Comparison of ENCODE assay signal across 32 mouse cellular contexts in the genomic region with DNA sequence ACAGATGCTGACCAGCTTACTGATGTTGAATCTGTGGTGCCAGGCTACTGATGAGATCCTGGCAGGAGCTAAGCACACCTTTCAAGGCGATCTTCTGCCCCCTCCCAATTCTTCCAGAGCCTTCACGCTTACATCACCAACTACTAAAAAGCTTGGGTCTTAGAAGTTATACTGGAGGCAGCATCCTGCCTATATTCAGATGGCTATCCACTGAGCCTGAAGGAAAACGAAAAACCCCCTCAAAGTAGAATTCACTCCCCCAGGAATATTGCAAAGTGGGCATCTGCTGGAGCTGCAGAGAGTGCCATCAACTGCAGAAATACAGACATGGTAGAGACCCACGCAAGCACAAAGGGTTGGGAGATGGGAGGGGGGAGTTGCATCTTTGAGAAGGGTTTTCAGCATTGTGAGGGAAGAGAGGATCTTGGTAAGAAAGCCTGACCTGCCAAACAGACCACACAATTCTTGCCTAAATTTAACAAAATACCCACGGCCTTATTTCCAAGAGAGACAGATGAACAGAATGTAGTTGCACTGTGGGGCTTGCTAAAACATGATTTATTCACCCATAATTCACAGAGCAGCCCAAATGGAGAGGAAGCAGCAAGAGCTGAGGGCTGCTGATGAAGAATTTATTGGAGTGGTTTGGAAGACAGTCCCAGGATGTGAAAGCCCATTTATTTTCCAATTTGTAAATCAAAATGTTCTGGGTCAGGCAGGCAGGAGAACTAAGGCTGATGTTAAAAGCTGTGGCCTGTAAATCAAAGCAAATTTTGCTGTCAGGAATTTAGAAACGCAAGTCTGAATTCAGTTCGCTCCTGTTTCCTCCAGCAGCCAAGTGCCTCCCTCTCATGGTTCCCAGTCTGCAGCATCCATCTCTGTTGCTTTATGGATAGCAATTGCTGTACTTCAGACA.
DNase-seq lines count a peak whose midpoint lies in the region; ATAC-seq lines count a peak whose summit lies in the region.
"Had no signal": no experiment of that assay in that cellular context is flagged by ENCODE, and none has a peak within 500 bp of the region (broad histone marks: within the 10 kb centered on the region; RNA-seq: fewer than 3 reads in every experiment).

No protein-coding gene starts in this region.

- no peak overlapping the region for H3K9ac ChIP-seq in kidney, embryonic 14.5 days (ENCODE audit: low read depth, low read length)
- H3K9ac ChIP-seq: embryonic facial prominence, embryonic 12.5 days; heart, embryonic 12.5 days; hindbrain, embryonic 13.5 days; liver, embryonic 14.5 days; neural tube, embryonic 12.5 days had no signal

- peak; percentile 30 for DNase-seq in embryo, embryonic 11.5 days (ENCODE audit: low read depth, low spot score)
- DNase-seq in embryo, embryonic 10.5 days (ENCODE audit: low spot score): no peak
- DNase-seq in kidney, postnatal 25 days: no peak
- DNase-seq in layer of hippocampus, adult 18-20 months (ENCODE audit: low spot score in 2 of 2): peak; percentile 34 to 63
- no peak for DNase-seq in layer of hippocampus, adult 9-10 months (ENCODE audit: low spot score)
- DNase-seq in brain, adult 2 months (ENCODE audit: low read depth, low spot score): peak; percentile 76
- no peak for DNase-seq in gastrocnemius, postnatal 25 days
- DNase-seq: adrenal gland, adult 2 months; adrenal gland, postnatal 36 days; cerebellum, adult 2 months; cerebellum, postnatal 14 days; gastrocnemius, postnatal 14 days; heart, postnatal 4 days; layer of hippocampus, postnatal 36 days; liver; lung, adult 2 months; lung, postnatal 10 days; retina, postnatal 1 day; spleen, adult 18-20 months; thymus, postnatal 14 days had no signal

- peak; percentile 68; the same call in 1 of the 2 replicates for ATAC-seq in kidney, embryonic 14.5 days (ENCODE audit: low FRiP score, low TSS enrichment)
- ATAC-seq: activated CD4-positive, CD25-positive, alpha-beta regulatory T cell, adult 4 months; forebrain, embryonic 14.5 days; intestine, embryonic 16.5 days; midbrain, embryonic 16.5 days had no signal

- H3K36me3 ChIP-seq in kidney, embryonic 14.5 days (ENCODE audit: control insufficient read depth, insufficient read depth, low read length): no peaks in the 10 kb centered on the region
- H3K36me3 ChIP-seq: embryonic facial prominence, embryonic 12.5 days; heart, embryonic 12.5 days; hindbrain, embryonic 13.5 days; midbrain, embryonic 10.5 days; neural tube, embryonic 12.5 days had no signal

- no peaks in the 10 kb centered on the region for H3K9me3 ChIP-seq in kidney, embryonic 14.5 days (ENCODE audit: control insufficient read depth, low read length)
- H3K9me3 ChIP-seq: embryonic facial prominence, embryonic 12.5 days; midbrain, embryonic 10.5 days; neural tube, embryonic 12.5 days had no signal

- 60% methylated on average over 7 of the region's 7 CpGs for WGBS in kidney, embryonic 14.5 days

- H3K27me3 ChIP-seq in kidney, embryonic 14.5 days (ENCODE audit: control insufficient read depth, insufficient read depth, low read length): no peaks in the 10 kb centered on the region
- H3K27me3 ChIP-seq: CH12.LX; embryonic facial prominence, embryonic 12.5 days; heart, embryonic 12.5 days; hindbrain, embryonic 13.5 days; neural tube, embryonic 12.5 days had no signal

- no peak overlapping the region for H3K27ac ChIP-seq in kidney, embryonic 14.5 days (ENCODE audit: low read depth, low read length)
- H3K27ac ChIP-seq: embryonic facial prominence, embryonic 12.5 days; hindbrain, embryonic 13.5 days; liver, embryonic 14.5 days; midbrain, embryonic 10.5 days; neural tube, embryonic 12.5 days had no signal

- no peaks in the 10 kb centered on the region for H3K4me1 ChIP-seq in kidney, embryonic 14.5 days (ENCODE audit: control insufficient read depth, insufficient read depth, low read length)
- H3K4me1 ChIP-seq: embryonic facial prominence, embryonic 12.5 days; heart, embryonic 12.5 days; hindbrain, embryonic 13.5 days; midbrain, embryonic 10.5 days; neural tube, embryonic 12.5 days had no signal

- H3K4me2 ChIP-seq in kidney, embryonic 14.5 days (replicated peaks; ENCODE audit: low read depth, low read length): no peak overlapping the region
- H3K4me2 ChIP-seq: embryonic facial prominence, embryonic 12.5 days; heart, embryonic 12.5 days; hindbrain, embryonic 13.5 days; neural tube, embryonic 12.5 days had no signal

- H3K4me3 ChIP-seq in kidney, embryonic 14.5 days (ENCODE audit: low read length): no peak overlapping the region
- H3K4me3 ChIP-seq: embryonic facial prominence, embryonic 12.5 days; heart, embryonic 12.5 days; hindbrain, embryonic 13.5 days; midbrain, embryonic 10.5 days; neural tube, embryonic 12.5 days had no signal

Comparison
In these comparisons a context has a peak if more than half of its experiments do, and no peak if none do; other contexts are left out.
1. DNase-seq: peak in embryo, embryonic 11.5 days (single experiment), layer of hippocampus, adult 18-20 months (2 of 2) and brain, adult 2 months (single experiment); none in embryo, embryonic 10.5 days (single experiment), kidney, postnatal 25 days (0 of 2), layer of hippocampus, adult 9-10 months (single experiment) and gastrocnemius, postnatal 25 days (single experiment).